Mouse (Mus musculus): ENCODE results near the gene Sdf2. TPM values are rescaled to one million over a fixed set of nuclear protein-coding genes. Genes with fewer than 3 reads are reported as not detected.
A peak's percentile ranks its signal among the peaks of the same experiment; 100 is the strongest.

Gene Sdf2
- total RNA-seq (2017), result 38.1 and 54.2 TPM in 2 replicates

- peak; percentile 90 to 91 for ATAC-seq (replicated peaks in 1 of 2; ENCODE audit: insufficient read depth in 1 of 2, low FRiP score in 2 of 2, low TSS enrichment in 1 of 2, low read depth in 1 of 2, poor library complexity in 2 of 2, severe bottlenecking in 2 of 2)
Measured at GRCm38 (mm10) chr11:78245627-78246317, at the start of gene Sdf2, which contains the start of gene Supt6. Sdf2 (plus strand) TSS chr11:78245746. Supt6 (minus strand) TSS chr11:78245987.

DNA sequence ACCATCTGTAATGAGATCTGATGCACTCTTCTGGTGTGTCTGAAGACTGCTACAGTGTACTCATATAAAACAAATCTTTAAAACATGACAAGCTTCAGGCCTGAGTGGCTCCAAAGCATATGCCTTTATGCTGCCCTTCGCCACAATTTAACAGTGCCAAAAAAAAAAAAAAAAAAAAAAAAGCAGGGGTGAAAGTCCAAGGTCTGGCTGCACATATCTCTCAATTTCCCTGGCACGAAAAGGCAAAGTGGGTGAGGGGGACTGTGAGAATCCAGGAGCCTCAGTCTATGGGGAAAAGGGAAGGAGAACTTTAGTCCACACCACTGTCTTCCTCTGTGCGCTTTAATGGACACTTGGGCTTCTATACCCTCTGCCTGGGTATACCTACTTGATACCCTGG, 43.2 kb upstream of the Sdf2 start:
- no peak for ATAC-seq (replicated peaks in 1 of 2; ENCODE audit: insufficient read depth in 1 of 2, low FRiP score in 2 of 2, low TSS enrichment in 1 of 2, low read depth in 1 of 2, poor library complexity in 2 of 2, severe bottlenecking in 2 of 2)

DNA sequence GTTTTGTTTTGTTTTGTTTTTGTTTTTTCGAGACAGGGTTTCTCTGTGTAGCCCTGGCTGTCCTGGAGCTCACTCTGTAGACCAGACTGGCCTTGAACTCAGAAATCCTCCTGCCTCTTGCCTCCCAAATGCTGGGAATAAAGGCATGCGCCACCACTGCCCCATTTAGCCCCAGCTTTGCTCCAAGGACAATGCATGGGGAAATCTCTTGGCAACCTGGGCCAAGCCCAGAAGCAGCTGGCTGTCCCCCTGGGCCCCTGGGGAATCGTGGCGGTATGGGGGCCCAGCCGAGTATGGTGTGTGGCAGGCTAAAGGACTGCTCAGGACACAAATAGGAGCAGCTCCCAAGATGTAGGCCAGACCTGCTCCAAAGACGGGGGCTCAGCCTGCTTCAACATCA, 41.3 kb upstream of the Sdf2 start:
- no peak for ATAC-seq (replicated peaks in 1 of 2; ENCODE audit: insufficient read depth in 1 of 2, low FRiP score in 2 of 2, low TSS enrichment in 1 of 2, low read depth in 1 of 2, poor library complexity in 2 of 2, severe bottlenecking in 2 of 2)

DNA sequence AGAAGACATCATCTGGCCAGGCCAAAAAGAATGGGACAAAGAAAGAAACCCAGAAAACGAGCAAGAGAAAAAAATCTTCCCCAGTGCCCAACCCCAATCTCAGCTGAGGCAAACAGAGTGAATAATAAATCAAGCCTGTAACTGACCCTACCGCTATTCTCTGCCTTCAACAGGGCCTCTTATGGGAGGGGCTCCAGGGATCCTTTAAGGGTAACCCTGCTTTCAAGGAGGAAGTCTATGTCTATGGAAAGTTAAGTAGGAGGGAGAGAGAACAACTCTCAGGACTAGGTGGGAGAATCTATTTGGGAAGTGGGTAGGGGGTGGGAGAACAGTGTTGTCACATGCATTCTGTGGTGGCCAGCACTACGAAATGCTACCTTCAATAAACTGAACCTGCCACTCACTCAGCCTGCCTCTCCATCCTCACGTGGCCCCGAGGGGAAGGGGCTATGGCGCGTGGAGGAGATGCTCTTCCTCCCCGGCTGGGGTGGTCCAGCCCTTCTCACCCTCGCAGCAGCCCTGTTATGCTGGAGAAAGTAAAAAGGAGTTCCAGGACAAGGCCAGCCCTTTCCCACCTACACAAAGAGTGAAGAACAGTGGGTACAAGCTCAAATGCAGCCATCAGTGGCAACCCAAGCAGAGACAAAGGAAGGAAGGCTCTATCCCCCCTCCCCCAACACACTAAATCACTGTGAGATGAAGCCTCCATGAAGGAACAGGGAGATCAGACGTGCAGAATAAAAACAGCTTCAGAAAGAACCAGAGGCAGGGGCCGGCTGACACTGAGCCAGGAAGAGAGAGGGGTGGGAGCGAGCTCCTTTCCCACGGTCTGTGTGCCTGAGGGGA, 40.0 kb upstream of the Sdf2 start:
- ATAC-seq (replicated peaks in 1 of 2; ENCODE audit: insufficient read depth in 1 of 2, low FRiP score in 2 of 2, low TSS enrichment in 1 of 2, low read depth in 1 of 2, poor library complexity in 2 of 2, severe bottlenecking in 2 of 2), result no peak

DNA sequence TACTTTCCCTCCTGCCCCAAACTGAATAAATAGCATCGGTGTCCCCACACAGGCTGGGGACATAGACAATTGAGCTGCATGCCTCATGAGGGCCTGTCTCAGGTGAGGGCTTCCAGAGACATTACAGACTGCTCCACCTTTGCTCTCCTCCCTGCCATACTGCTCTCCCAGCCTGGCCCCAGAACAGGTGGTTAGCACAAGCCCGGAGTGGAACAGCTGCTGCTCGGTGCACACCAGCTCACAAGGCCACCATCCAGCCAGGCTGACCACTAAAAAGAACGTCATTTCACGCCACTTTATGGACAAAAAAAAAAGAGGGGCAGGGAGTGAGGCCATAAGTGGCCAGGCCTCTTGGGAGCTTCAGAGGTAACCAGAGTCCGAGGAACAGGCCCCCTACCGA, 38.4 kb upstream of the Sdf2 start:
- no peak for ATAC-seq (replicated peaks in 1 of 2; ENCODE audit: insufficient read depth in 1 of 2, low FRiP score in 2 of 2, low TSS enrichment in 1 of 2, low read depth in 1 of 2, poor library complexity in 2 of 2, severe bottlenecking in 2 of 2)

GRCm38 (mm10) chr11:78209886-78210285, 35.7 kb upstream of the Sdf2 start:
- ATAC-seq (replicated peaks in 1 of 2; ENCODE audit: insufficient read depth in 1 of 2, low FRiP score in 2 of 2, low TSS enrichment in 1 of 2, low read depth in 1 of 2, poor library complexity in 2 of 2, severe bottlenecking in 2 of 2), result no peak

DNA sequence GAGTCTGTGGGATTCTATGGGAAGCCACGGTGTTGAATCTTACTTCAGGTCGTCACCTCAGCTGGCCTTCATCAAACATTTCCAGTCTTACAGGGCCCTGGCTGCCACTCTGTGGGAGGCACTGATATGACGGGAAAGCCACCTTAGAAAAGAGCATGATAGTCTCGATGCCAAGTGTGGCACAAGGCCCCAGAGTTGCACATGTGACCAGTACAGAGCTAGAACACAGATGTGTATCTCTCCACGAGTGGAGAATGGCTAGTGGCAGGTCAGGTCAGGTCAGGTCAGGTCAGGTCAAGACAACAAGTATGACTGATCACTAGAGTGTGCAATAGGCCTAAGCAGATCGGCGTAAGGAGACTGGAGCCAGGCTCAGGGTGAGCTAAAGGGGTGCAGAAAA, 34.9 kb upstream of the Sdf2 start:
- ATAC-seq (replicated peaks in 1 of 2; ENCODE audit: insufficient read depth in 1 of 2, low FRiP score in 2 of 2, low TSS enrichment in 1 of 2, low read depth in 1 of 2, poor library complexity in 2 of 2, severe bottlenecking in 2 of 2), result no peak

DNA sequence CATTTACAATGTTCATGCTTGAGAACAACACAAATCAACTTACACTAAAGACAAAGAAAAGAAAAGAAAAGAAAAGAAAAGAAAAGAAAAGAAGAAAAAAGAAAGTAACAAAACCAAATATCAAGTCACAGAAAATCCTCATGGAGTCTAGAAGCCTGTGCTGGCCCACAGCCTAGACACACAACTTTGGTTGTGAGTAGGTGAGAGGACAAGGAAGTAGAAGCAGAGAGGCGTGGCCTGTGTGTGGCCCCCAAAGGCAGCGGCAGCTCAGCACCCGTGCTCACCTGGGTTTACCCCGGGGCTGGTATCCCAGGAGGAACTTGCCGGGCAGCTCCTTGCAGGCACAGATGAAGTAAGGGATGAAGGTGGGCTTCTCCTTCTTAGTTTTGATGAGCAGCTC, 34.0 kb upstream of the Sdf2 start:
- no peak for ATAC-seq (replicated peaks in 1 of 2; ENCODE audit: insufficient read depth in 1 of 2, low FRiP score in 2 of 2, low TSS enrichment in 1 of 2, low read depth in 1 of 2, poor library complexity in 2 of 2, severe bottlenecking in 2 of 2)

GRCm38 (mm10) chr11:78213086-78213817, 32.3 kb upstream of the Sdf2 start:
- peak; percentile 71 to 82 for ATAC-seq (replicated peaks in 1 of 2; ENCODE audit: insufficient read depth in 1 of 2, low FRiP score in 2 of 2, low TSS enrichment in 1 of 2, low read depth in 1 of 2, poor library complexity in 2 of 2, severe bottlenecking in 2 of 2)

DNA sequence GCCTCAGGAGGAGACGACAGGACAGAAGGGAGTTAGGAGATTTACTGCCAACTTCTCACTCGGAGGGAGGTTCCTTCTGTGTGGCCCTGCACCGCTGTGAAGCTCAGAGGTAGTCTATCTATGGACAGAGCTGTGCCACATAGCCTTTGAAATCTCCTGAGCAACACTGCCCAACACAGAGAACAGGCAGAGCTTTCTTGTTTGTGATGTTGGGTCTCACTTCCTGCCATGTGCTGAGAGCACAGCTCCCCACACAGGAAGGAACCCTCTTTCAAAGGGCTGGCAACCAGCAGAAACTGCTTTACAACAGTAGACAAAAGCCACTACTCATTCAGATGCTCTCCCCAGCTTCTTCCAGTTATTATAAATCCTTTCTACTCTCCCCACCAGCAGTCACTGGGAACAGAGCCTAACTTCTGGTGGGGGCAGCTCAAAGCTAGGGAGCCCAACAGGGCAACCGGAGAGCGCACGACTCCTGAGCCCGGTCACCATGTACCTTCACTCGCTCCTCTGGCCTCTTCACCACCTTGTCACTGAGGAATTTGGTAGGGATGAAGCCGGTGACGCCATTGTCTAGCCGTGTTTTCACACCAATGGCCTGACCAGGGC, 29.7 kb upstream of the Sdf2 start:
- no peak for ATAC-seq (replicated peaks in 1 of 2; ENCODE audit: insufficient read depth in 1 of 2, low FRiP score in 2 of 2, low TSS enrichment in 1 of 2, low read depth in 1 of 2, poor library complexity in 2 of 2, severe bottlenecking in 2 of 2)

- no peak for ATAC-seq (replicated peaks in 1 of 2; ENCODE audit: insufficient read depth in 1 of 2, low FRiP score in 2 of 2, low TSS enrichment in 1 of 2, low read depth in 1 of 2, poor library complexity in 2 of 2, severe bottlenecking in 2 of 2)
Measured at GRCm38 (mm10) chr11:78223586-78223985, 22.0 kb upstream of the Sdf2 start.

DNA sequence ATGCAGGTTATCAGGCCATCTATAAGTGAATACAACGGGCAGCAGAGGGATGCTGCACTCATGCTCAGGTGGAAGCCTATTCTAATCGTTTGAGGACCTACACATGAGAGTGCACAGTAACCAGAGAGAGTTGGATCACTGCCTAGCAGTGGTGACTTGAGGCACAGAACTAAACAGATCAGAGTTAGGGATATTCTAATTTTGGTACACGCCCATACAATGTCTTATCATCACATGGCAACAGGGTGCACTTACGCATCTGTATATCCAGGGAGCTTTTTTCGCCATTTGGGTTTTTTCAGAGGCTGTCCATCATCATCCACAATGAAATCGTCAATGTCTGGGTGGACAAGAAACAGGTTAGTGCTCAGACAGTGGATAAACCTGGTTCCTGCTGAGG, 14.0 kb upstream of the Sdf2 start:
- no peak for ATAC-seq (replicated peaks in 1 of 2; ENCODE audit: insufficient read depth in 1 of 2, low FRiP score in 2 of 2, low TSS enrichment in 1 of 2, low read depth in 1 of 2, poor library complexity in 2 of 2, severe bottlenecking in 2 of 2)

DNA sequence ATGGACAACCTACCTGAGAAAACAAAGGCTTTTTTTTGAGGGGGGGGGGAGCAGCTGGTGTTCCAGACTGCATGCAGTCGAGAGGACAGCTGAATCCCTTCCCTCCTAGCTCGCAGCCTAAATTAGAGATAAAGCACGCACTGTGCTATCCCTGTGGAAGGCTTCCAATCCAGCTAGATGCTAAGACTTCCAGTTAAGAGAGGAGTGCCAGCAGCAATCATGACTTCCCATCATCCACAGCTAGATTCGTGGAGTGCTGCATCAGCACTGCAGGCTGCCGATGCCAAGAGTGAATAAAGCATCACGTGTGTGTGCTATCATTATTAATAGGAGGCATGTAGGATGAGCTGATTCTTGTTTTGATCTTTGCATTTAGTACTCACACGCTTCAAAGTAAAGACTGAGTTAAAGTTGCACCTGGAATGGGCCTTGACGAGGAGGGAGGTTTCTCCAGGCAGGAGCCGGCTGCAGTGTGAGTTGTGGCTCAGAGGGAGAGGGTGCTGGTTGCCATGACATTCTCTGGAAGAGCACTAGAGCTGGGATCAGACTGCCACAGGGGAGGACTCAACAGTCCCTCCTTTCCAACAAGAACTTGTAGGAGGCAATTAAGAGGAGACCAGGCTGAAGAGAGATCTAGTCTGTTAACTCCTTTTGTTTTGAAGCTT, 5.2 kb upstream of the Sdf2 start:
- ATAC-seq (replicated peaks in 1 of 2; ENCODE audit: insufficient read depth in 1 of 2, low FRiP score in 2 of 2, low TSS enrichment in 1 of 2, low read depth in 1 of 2, poor library complexity in 2 of 2, severe bottlenecking in 2 of 2), result no peak

DNA sequence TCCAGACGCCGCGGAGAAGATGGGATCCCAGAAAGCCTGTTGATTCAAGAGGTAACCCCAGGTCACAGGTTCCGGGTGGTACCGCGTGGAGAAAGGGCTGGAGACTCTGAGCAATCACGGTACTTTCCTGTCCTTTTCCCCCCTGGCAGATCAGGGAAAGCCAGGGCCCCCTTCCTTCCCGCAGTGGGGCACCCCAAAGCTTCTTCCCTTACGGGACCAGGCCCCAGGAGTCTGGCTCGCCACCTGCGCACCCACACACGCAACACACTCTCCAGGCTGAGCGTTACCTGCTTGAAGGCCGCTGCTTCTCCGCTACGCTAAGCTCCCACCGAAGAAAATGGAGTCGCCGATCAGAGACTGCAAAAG, 302 bp upstream of the Sdf2 start:
- ATAC-seq (replicated peaks in 1 of 2; ENCODE audit: insufficient read depth in 1 of 2, low FRiP score in 2 of 2, low TSS enrichment in 1 of 2, low read depth in 1 of 2, poor library complexity in 2 of 2, severe bottlenecking in 2 of 2), result peak in 1 of 2 experiments; percentile 1; a peak in 2 of 4 replicates

DNA sequence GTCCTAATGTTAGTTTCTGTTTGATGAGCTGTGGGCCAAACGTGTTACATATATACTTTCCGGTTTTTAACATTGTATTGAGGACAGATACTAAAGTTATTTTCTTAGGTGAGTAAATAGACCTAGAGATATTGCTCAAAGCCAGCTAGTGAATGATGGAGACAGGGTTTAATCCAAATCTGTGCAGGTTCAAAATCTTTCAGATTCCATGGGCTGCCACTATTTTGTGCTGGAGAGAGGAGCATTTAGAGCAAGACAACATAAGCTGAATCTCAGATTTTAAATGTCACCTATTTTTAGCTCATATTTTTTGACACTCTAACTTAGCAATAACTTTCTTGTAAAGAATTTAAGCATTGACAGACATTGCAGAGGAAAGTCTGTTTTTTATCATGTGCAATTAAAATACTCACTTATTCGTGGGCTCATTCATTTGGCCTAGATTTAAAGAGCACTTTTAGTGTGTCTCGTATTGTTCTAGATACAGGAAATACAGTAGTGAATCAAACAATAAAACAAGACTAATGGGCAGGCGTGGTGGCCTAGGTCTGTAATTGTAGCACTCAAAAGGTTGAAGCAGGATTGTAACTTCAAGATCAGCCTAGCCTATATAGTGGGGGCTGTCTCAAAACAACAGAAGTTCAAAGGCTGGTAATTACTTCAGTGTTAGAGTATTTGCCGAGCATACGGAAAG, 919 bp downstream of the Sdf2 start:
- ATAC-seq (replicated peaks in 1 of 2; ENCODE audit: insufficient read depth in 1 of 2, low FRiP score in 2 of 2, low TSS enrichment in 1 of 2, low read depth in 1 of 2, poor library complexity in 2 of 2, severe bottlenecking in 2 of 2), result no peak

DNA sequence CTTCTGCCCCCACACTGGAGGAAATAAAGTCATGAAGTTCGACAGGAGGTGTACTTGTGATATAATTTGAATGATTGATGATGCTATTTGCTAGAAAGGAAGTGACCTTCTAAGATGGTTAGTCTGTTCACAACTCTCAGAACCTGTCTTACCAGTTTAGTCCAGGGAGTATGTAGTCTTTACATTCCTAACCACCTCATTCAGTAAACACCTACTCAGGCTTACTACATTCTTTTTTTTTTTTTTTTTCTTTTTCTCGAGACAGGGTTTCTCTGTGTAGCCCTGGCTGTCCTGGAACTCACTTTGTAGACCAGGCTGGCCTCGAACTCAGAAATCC, 1.4 kb downstream of the Sdf2 start:
- ATAC-seq (replicated peaks in 1 of 2; ENCODE audit: insufficient read depth in 1 of 2, low FRiP score in 2 of 2, low TSS enrichment in 1 of 2, low read depth in 1 of 2, poor library complexity in 2 of 2, severe bottlenecking in 2 of 2), result no peak

GRCm38 (mm10) chr11:78247727-78248140, 2.2 kb downstream of the Sdf2 start:
- no peak for ATAC-seq (replicated peaks in 1 of 2; ENCODE audit: insufficient read depth in 1 of 2, low FRiP score in 2 of 2, low TSS enrichment in 1 of 2, low read depth in 1 of 2, poor library complexity in 2 of 2, severe bottlenecking in 2 of 2)
